Mouse (Mus musculus) erythroblast, embryonic 14.5 days (primary cell): Measurements from ENCODE around the gene Tnpo1.

Source experiments
- GATA1 ChIP-seq: IDR thresholded peaks from 2 replicates; pipeline ENCODE4 v1.6.1; 2012; ENCODE audit warnings: low read length, inconsistent platforms, mixed read lengths
- TAL1 ChIP-seq: IDR thresholded peaks from 3 replicates; pipeline ENCODE4 v1.6.1; 2012; ENCODE audit warnings: low read length, inconsistent platforms, mixed read lengths

DNA sequence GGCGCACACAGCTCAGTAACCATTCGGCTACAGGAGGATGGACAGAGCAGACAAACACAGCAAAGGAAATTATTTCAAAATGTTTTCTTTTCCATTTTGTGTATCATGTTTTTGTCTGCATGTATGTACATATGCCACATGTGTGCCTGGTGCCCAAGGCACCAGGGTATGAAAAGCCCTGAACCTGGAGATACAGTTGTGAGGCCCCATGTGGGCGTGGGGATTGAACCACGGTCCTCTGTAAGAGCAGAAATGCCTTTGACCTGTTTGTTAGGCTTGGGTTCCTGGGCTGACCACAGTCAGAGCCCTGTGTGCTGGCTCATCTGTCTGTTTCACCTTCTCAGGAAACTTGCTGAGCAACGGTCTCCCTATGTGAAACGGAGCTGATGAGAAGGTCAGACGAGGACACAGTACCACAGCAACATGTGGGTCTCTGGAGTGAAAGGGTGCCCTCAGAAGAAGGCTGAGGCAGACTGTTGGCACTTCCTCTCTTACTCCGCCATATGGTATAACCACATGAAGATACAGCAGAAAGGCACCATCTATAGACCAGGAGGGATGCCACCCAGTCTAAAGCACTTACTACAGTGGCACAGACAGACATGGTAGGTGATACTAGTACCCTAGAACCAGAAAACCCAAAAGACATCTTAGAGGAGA lies 23.7 kb downstream of the Tnpo1 start:
- TF ChIP-seq GATA1, result no peak
- TF ChIP-seq TAL1, result no peak
